Comparison of ENCODE assay signal across 25 mouse cellular contexts in genomic region chrX:139722350-139722749, GRCm38 (mm10). TPM values are rescaled to one million over a fixed set of nuclear protein-coding genes. Genes with fewer than 3 reads are reported as not detected.
A peak's percentile ranks its signal among the peaks of the same experiment; 100 is the strongest.
DNase-seq lines count a peak whose midpoint lies in the region; TF ChIP-seq lines count a peak whose summit lies in the region.
"Had no signal": no experiment of that assay in that cellular context is flagged by ENCODE, and none has a peak within 500 bp of the region (broad histone marks: within the 10 kb centered on the region; RNA-seq: fewer than 3 reads in every experiment).

No protein-coding gene starts in this region.

- peaks cover 0 to 6% of the 10 kb centered on the region in 2 experiments for H3K36me3 ChIP-seq in CH12.LX (replicated peaks in 1 of 2; ENCODE audit: control insufficient read depth in 1 of 2, insufficient read depth in 1 of 2, low read length in 1 of 2)

- H3K79me2 ChIP-seq in CH12.LX (replicated peaks; ENCODE audit: control insufficient read depth, extremely low read depth, insufficient read depth, poor library complexity, severe bottlenecking) = no peaks in the 10 kb centered on the region

- TF ChIP-seq POLR2A in CH12.LX (IDR thresholded peaks at IDR 0.05; ENCODE audit: low read depth, low read length) = no peak

- H3K9me3 ChIP-seq in CH12.LX (replicated peaks; ENCODE audit: low read length) = no peaks in the 10 kb centered on the region
- H3K9me3 ChIP-seq: G1E had no signal

- TF ChIP-seq CTCF in CH12.LX (conservative IDR thresholded peaks at IDR 0.05 in 1 of 2, IDR thresholded peaks at IDR 0.05 in 1 of 2; ENCODE audit: low read depth in 2 of 2, low read length in 2 of 2) = no peak

- H3K4me2 ChIP-seq in CH12.LX (ENCODE audit: insufficient read depth, low read depth, poor library complexity, severe bottlenecking) = no peak overlapping the region

- no peak overlapping the region for H3K9ac ChIP-seq in CH12.LX (ENCODE audit: insufficient read depth, low read depth)

- dilution Hi-C loops in CH12.LX (cut with MboI; ENCODE audit: extremely low pct_ligation_motif_present, extremely low pct_unique_long_range_greater_than_20kb, low sequenced_read_pairs) = no loop called here

- in situ Hi-C loops in CH12.LX (cut with MboI; ENCODE audit: low pct_ligation_motif_present, low pct_unique_long_range_greater_than_20kb, low sequenced_read_pairs) = no loop called here

- no peak overlapping the region for H3K27ac ChIP-seq in CH12.LX (ENCODE audit: insufficient read depth, low read depth)

- peak; percentile 58; the same call in 1 of the 2 replicates for TF ChIP-seq EP300 in CH12.LX (IDR thresholded peaks at IDR 0.05; ENCODE audit: low read length)

- no peaks in the 10 kb centered on the region for H3K4me1 ChIP-seq in CH12.LX (ENCODE audit: control insufficient read depth in 1 of 2, insufficient read depth in 2 of 2)

- H3K27me3 ChIP-seq in CH12.LX (replicated peaks) = no peaks in the 10 kb centered on the region

- no peak overlapping the region for H3K4me3 ChIP-seq in CH12.LX (replicated peaks in 1 of 3; ENCODE audit: low read depth in 2 of 3, low read length in 2 of 3, poor library complexity in 1 of 3)

- TF ChIP-seq RAD21 in CH12.LX (IDR thresholded peaks at IDR 0.05; ENCODE audit: low read depth, low read length) = no peak

- DNase-seq in A20 (ENCODE audit: low read depth, low spot score) (peak; percentile 19), CH12.LX (ENCODE audit: extremely low read depth) (no peak)
- DNase-seq in ovary, adult 18-20 months (ENCODE audit: low spot score) = no peak
- no peak for DNase-seq in cerebellum, adult 11-12 months
- DNase-seq: adrenal gland, adult 2 months; adrenal gland, adult 8-10 months; adrenal gland, postnatal 10 days; adrenal gland, postnatal 14 days; adrenal gland, postnatal 25 days; adrenal gland, postnatal 36 days; B cell, adult 2 months; cerebellum, adult 11 months; cerebellum, adult 18-20 months; cerebellum, adult 2 months; cerebellum, adult 8-10 months; cerebellum, adult 9-10 months had no signal

TF ChIP-seq in CH12.LX, 34 proteins besides CTCF, POLR2A, EP300 and RAD21:
- TF ChIP-seq ZNF384 (IDR thresholded peaks at IDR 0.05; ENCODE audit: low read depth, low read length) (peak; percentile 78), IRF4 (IDR thresholded peaks at IDR 0.05; ENCODE audit: low read depth, low read length) (peak; percentile 40; the same call in 1 of the 2 replicates), POLR2AphosphoS2 (IDR thresholded peaks at IDR 0.05; ENCODE audit: low read depth, low read length) (no peak)

RNA-seq across cellular contexts. Expression of gene Gm15013, which starts 8.1 kb away (rescaled TPM):
- total RNA-seq in CH12.LX (2012; rRNA removed) = not detected in 2 replicates
- 0.82 and 0.87 TPM in 2 replicates for total RNA-seq in CH12.LX (2014; rRNA removed)
- 0.70 and 3.4 TPM in 2 replicates for polyA plus RNA-seq in CH12.LX (2012; ENCODE audit: insufficient read length, low read depth)
- total RNA-seq: adrenal gland, adult 18-20 months; adrenal gland, adult 2 months; adrenal gland, adult 8-10 months; adrenal gland, postnatal 10 days; adrenal gland, postnatal 14 days; adrenal gland, postnatal 25 days; adrenal gland, postnatal 36 days; adrenal gland, postnatal 4 days; ES-E14; MEL had no signal
- polyA plus RNA-seq: adrenal gland, adult 2 months; brain, embryonic 14.5 days; cerebellum, adult 2 months had no signal

RNA-seq across cellular contexts. Expression of gene Tbc1d8b, which starts 37.6 kb away (rescaled TPM):
- 1.6 and 1.8 TPM in 2 replicates for total RNA-seq in CH12.LX (2012; rRNA removed)
- total RNA-seq in CH12.LX (2014; rRNA removed) = 2.3 and 3.1 TPM in 2 replicates
- 2.1 and 2.2 TPM in 2 replicates for polyA plus RNA-seq in CH12.LX (2012; ENCODE audit: insufficient read length, low read depth)

RNA-seq across cellular contexts. Expression of gene Ripply1, which starts 59.8 kb away (rescaled TPM):
- total RNA-seq in CH12.LX (2012; rRNA removed) (not detected in 2 replicates), CH12.LX (2014; rRNA removed) (not detected in 2 replicates)
- polyA plus RNA-seq in CH12.LX (2012; ENCODE audit: insufficient read length, low read depth) = not detected in 2 replicates
- total RNA-seq: adrenal gland, adult 18-20 months; adrenal gland, adult 2 months; adrenal gland, adult 8-10 months; adrenal gland, postnatal 10 days; adrenal gland, postnatal 14 days; adrenal gland, postnatal 25 days; adrenal gland, postnatal 36 days; G1E; MEL had no signal
- polyA plus RNA-seq: activated CD4-positive, CD25-positive, alpha-beta regulatory T cell, adult 4 months; adrenal gland, adult 2 months; C2C12; CD4-positive, CD25-positive, alpha-beta regulatory T cell, adult 4 months had no signal
